Mouse (Mus musculus) brain, embryonic 14.5 days (tissue): ENCODE results near the gene Blzf1.

ENCODE experiments used
- CTCF ChIP-seq: fragments of 200-500 bp; IDR thresholded peaks from 2 replicates; pipeline ENCODE4 v1.5.1; 2012; ENCODE audit warnings: inconsistent platforms, mild to moderate bottlenecking, moderate library complexity, borderline replicate concordance; ENCODE audit not compliant: insufficient read depth, insufficient read length; ENCODE audit errors: extremely low read depth
- POLR2A ChIP-seq: fragments of 200-500 bp; IDR thresholded peaks from 2 replicates; pipeline ENCODE4 v1.6.1; 2012; ENCODE audit warnings: mild to moderate bottlenecking, inconsistent platforms, borderline replicate concordance; ENCODE audit not compliant: poor library complexity, insufficient read depth, insufficient read length, severe bottlenecking; ENCODE audit errors: extremely low read depth

- TF ChIP-seq POLR2A (no peak), CTCF (no peak)
Measured at GRCm38 (mm10) chr1:164335435-164335834, 28.1 kb upstream of the Blzf1 start.
